Mouse (Mus musculus) hindbrain, postnatal 0 days (tissue): ENCODE measurements around the gene Tbrg1. TPM values are rescaled to one million over a fixed set of nuclear protein-coding genes. Genes with fewer than 3 reads are reported as not detected.

Source experiments
- ATAC-seq: fragments of 200-750 bp; cut with Nextera tagmentation; 2 replicates; pipeline ENCODE4 v1.8.0; 2017; ENCODE audit warnings: mild to moderate bottlenecking, moderate TSS enrichment, moderate library complexity
- DNase-seq: peaks from one replicate; pipeline ENCODE4 v3.0.0-alpha.2; 2015; ENCODE audit warnings: low spot score
- H3K27ac ChIP-seq: fragments of 300-500 bp; sonication (generic); 2 replicates; pipeline ENCODE4 v1.5.1; 2014; ENCODE audit warnings: mild to moderate bottlenecking
- H3K27me3 ChIP-seq: fragments of 300-500 bp; sonication (generic); 2 replicates; pipeline ENCODE4 v1.6.1; 2014; ENCODE audit warnings: low read length, mixed read lengths; ENCODE audit not compliant: insufficient read depth
- H3K36me3 ChIP-seq: fragments of 300-500 bp; sonication (generic); 2 replicates; pipeline ENCODE4 v1.6.1; 2014; ENCODE audit warnings: low read length, mixed read lengths; ENCODE audit not compliant: insufficient read depth
- H3K4me1 ChIP-seq: fragments of 300-500 bp; sonication (generic); 2 replicates; pipeline ENCODE4 v1.6.1; 2014; ENCODE audit warnings: antibody characterized with exemption, low read length, mixed read lengths; ENCODE audit not compliant: insufficient read depth
- H3K4me2 ChIP-seq: fragments of 300-500 bp; sonication (generic); 2 replicates; pipeline ENCODE4 v1.6.1; 2014; ENCODE audit warnings: low read depth, mild to moderate bottlenecking, low read length, moderate library complexity, mixed read lengths
- H3K4me3 ChIP-seq: fragments of 300-500 bp; sonication (generic); 2 replicates; pipeline ENCODE4 v1.5.1; 2014; ENCODE audit warnings: low read length
- H3K9ac ChIP-seq: fragments of 300-500 bp; sonication (generic); replicated peaks from 2 replicates; pipeline ENCODE4 v1.6.1; 2014; ENCODE audit warnings: mild to moderate bottlenecking, low read length, moderate library complexity, mixed read lengths
- H3K9me3 ChIP-seq: fragments of 300-500 bp; sonication (generic); 2 replicates; pipeline ENCODE4 v1.6.1; 2016; ENCODE audit warnings: low read length, mixed read lengths
- CTCF ChIP-seq: IDR thresholded peaks from 2 replicates; pipeline ENCODE4 v1.5.1; 2016; ENCODE audit warnings: antibody characterized with exemption, control low read depth, low read depth
- WGBS: fragments of 180-500 bp; shearing (Covaris S2); extraction: QIAGEN DNeasy Blood & Tissue Kit; methylation state at CpG from one replicate; pipeline ENCODE4 v1.1.7; 2014; 5-methylcytosine and 5-hydroxymethylcytosine counted together
- polyA plus RNA-seq: library from polyadenylated mRNA; unstranded; fragments of >200 nt; fragmentation: Nextera tagmentation; extraction: Ambion mirVana; gene quantifications from 2 replicates; pipeline ENCODE4 v1.2.1, GENCODE M21; 2015
- total RNA-seq: library from RNA; depleted of rRNA; stranded (reverse); fragments of >200 nt; gene quantifications from 2 replicates; pipeline ENCODE4 v1.2.3, GENCODE M21; 2014

The Tbrg1 gene
- total and polyA plus RNA-seq, 2 experiments from 2014 or later = 44.5 to 82.9 TPM

DNA sequence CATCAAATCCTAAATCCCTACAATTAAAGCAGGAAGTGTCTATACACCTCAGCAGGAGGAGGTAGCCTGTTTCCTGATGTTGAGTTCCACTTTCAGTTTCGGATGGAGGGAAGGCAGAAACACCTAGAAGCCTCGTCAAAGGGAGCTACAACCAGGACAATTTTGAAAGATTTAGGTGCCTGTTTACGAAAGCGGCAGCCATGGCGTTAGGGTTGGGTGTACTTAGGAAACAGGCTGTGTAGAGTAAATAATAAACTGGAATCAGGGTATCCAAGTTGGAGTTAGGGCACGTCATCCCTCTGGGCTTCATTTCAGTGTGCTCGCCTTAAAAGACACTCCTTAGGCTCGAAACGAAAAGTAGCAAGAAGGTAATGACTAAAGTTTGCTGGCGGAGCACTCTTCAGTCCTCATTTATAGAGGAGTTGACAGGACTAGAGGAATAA lies 652 bp downstream of the Tbrg1 start:
- WGBS = 3% methylated on average over 10 of the region's 10 CpGs
- Histone ChIP-seq H3K9ac (peak overlapping the region; percentile 63), H3K4me2 (peak overlapping the region; percentile 67), H3K4me3 (peak overlapping the region; percentile 74), H3K27me3 (no peaks in the 10 kb centered on the region), H3K27ac (peak overlapping the region; percentile 70; the same call in 1 of the 2 replicates), H3K36me3 (peaks cover 19% of the 10 kb centered on the region; the same call in 1 of the 2 replicates), H3K4me1 (peaks cover 10% of the 10 kb centered on the region), H3K9me3 (no peaks in the 10 kb centered on the region)
- no peak for DNase-seq
- no peak for TF ChIP-seq CTCF
- peak; percentile 44 for ATAC-seq

GRCm38 (mm10) chr9:37655961-37656360 lies 1.2 kb downstream of the Tbrg1 start:
- Histone ChIP-seq H3K27ac (no peak overlapping the region), H3K4me1 (peaks cover 10% of the 10 kb centered on the region), H3K9me3 (no peaks in the 10 kb centered on the region), H3K36me3 (peaks cover 24% of the 10 kb centered on the region; the same call in 1 of the 2 replicates), H3K27me3 (no peaks in the 10 kb centered on the region), H3K9ac (peak overlapping the region; percentile 63), H3K4me3 (peak overlapping the region; percentile 74), H3K4me2 (peak overlapping the region; percentile 67)
- WGBS = 73% methylated on average over 8 of the region's 8 CpGs
- no peak for DNase-seq
- TF ChIP-seq CTCF = no peak
- ATAC-seq = no peak

DNA sequence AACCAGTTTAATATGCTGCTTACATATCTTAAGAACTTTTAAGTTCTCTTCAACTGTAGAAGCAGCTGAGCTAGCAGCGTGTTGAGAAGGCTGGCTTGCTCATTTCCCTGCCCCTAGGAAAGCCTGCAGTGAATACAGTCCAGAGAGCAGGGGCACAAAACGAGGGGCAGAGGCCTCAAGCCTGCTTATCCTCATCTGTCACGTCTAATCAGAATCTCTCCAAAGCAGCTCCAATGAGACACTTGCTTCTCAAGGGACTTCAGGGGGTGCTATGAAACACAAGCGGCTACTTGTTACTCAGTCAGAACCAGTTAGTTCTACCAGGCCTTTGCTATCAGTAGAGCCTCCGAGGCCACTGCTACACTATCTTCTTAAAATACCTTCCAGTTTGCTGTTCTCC lies 3.3 kb downstream of the Tbrg1 start:
- Histone ChIP-seq H3K27me3 (no peaks in the 10 kb centered on the region), H3K9me3 (no peaks in the 10 kb centered on the region), H3K36me3 (peaks cover 45% of the 10 kb centered on the region), H3K4me3 (no peak overlapping the region), H3K4me2 (no peak overlapping the region), H3K9ac (no peak overlapping the region), H3K27ac (no peak overlapping the region), H3K4me1 (peaks cover 10% of the 10 kb centered on the region)
- ATAC-seq (no peak), DNase-seq (no peak)
- 93% methylated on average over 5 of the region's 5 CpGs for WGBS
- TF ChIP-seq CTCF = no peak

GRCm38 (mm10) chr9:37650639-37651038 lies 6.5 kb downstream of the Tbrg1 start:
- Histone ChIP-seq H3K4me1 (no peaks in the 10 kb centered on the region), H3K4me3 (no peak overlapping the region), H3K36me3 (peaks cover 56% of the 10 kb centered on the region), H3K27ac (no peak overlapping the region), H3K9me3 (no peaks in the 10 kb centered on the region), H3K9ac (no peak overlapping the region), H3K27me3 (no peaks in the 10 kb centered on the region), H3K4me2 (no peak overlapping the region)
- 96% methylated on average over 5 of the region's 5 CpGs for WGBS
- DNase-seq (no peak), ATAC-seq (no peak)
- no peak for TF ChIP-seq CTCF

GRCm38 (mm10) chr9:37646246-37646645 lies 10.9 kb downstream of the Tbrg1 start:
- peaks cover 35% of the 10 kb centered on the region for H3K36me3 ChIP-seq
- no peak overlapping the region for H3K4me2 ChIP-seq
- DNase-seq (no peak), ATAC-seq (no peak)
- H3K4me1 ChIP-seq = no peaks in the 10 kb centered on the region
- no peak for TF ChIP-seq CTCF
- no peak overlapping the region for H3K27ac ChIP-seq
- no peaks in the 10 kb centered on the region for H3K27me3 ChIP-seq
- H3K9ac ChIP-seq = no peak overlapping the region
- H3K9me3 ChIP-seq = no peaks in the 10 kb centered on the region
- WGBS = 89% methylated on average over 3 of the region's 3 CpGs
- H3K4me3 ChIP-seq = no peak overlapping the region

- Histone ChIP-seq H3K4me1 (no peaks in the 10 kb centered on the region), H3K4me3 (no peak overlapping the region), H3K9ac (no peak overlapping the region), H3K4me2 (no peak overlapping the region), H3K9me3 (no peaks in the 10 kb centered on the region), H3K27me3 (no peaks in the 10 kb centered on the region), H3K36me3 (no peaks in the 10 kb centered on the region), H3K27ac (no peak overlapping the region)
- TF ChIP-seq CTCF = no peak
- DNase-seq (no peak), ATAC-seq (no peak)
- WGBS = 84% methylated on average over 3 of the region's 3 CpGs
These were observed 18.4 kb downstream of the Tbrg1 start for GRCm38 (mm10) chr9:37638721-37639120.

DNA sequence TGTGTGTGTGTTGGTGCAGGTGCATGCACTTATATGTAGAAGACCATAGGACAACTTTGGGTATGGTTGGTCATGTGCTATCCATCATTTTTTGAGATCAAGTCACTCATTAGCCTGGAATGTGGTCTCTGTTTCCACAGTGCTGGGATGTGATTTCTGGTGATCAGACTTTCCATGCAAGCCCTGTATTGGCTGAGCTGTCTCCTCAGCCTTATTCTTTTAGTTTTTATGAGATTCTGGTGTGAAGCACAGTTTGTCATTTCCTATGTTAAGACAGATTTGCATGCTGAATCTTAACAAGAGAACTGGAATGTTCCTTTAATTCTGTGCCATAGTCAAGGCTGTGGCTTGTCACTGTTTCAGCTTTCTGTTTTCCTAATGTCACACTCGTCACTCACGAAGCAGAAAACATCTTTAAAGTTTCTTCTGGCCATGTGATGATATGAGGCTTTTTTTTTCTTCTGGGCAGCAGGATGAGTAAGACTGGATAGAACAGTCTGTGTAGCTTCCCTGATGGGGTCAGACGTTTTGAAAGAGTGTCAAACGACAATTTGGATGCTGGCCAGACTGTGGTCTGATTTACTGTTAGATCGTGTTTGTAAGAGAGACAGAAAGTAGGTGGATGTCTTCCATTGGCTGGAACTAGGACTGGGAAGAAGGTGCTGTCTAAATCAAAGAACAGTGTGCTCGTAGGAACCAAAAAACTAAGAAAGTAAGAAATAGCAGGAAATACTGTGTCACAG lies 20.1 kb downstream of the Tbrg1 start:
- DNase-seq = no peak
- Histone ChIP-seq H3K9me3 (no peaks in the 10 kb centered on the region), H3K9ac (no peak overlapping the region), H3K36me3 (no peaks in the 10 kb centered on the region), H3K27ac (no peak overlapping the region), H3K4me2 (no peak overlapping the region), H3K4me1 (no peaks in the 10 kb centered on the region), H3K4me3 (no peak overlapping the region), H3K27me3 (no peaks in the 10 kb centered on the region)
- 48% methylated on average over 6 of the region's 6 CpGs for WGBS
- ATAC-seq = no peak
- TF ChIP-seq CTCF = no peak
